Mouse (Mus musculus) urinary bladder, postnatal 25 days (tissue): Measurements from ENCODE around the gene Aicda.
"Not testable (repeated sequence)": the region's sequence is repeated elsewhere in the genome, so short reads cannot be mapped to it uniquely, and the experiment has no call there.

ENCODE experiments used
- DNase-seq: peaks from one replicate; pipeline ENCODE4 v3.0.0; 2022; ENCODE audit warnings: low spot score

Aicda gene

DNA sequence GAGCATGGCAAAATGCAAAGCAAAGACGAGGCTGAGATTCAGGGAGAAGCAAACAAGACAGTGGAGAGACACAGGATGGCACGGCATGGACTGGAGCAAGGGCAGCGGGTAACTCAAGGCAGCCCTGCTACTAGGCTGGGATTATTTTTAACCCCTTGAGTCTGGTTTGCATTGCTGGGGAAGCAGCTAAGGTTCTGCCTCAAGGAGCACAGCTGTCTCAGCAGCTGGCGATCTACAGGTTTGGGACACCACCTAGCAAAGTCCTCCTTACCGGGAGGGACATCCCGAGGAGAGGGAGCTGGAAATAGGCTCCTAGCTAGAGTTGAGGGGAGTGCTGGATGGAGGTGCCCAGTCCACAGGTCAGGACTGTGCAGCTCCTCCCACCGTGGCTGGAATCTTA is 1.7 kb downstream of the Aicda start:
- DNase-seq, result no peak

DNA sequence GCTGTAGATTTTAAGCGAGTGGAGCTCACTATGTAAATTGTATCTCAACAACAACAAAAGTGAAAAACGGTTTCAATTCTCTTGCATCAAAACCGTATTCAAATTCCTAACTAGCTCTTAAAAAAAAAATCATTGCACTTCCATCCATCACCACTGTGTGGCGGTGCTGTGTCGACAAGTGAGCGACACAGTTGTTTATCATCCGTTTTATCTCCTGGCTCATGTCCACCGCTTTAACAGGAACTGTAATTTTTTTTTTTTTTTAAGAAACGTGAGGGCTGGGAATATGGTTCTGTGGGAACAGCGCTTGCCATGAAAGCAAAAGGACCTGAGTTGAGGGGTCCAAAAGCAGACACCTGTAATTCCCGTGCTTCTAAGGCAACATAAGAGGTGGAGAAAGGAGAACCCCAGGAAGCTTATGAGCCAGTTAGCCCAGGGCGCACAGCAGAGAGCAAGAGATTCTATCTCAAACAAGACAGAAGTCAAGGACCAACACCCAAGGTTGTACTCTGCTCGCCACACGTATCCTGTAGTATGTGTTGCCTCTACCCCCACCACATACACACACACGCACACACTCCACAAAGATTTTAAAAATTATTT is 3.5 kb downstream of the Aicda start:
- DNase-seq, result peak; percentile 67

DNA sequence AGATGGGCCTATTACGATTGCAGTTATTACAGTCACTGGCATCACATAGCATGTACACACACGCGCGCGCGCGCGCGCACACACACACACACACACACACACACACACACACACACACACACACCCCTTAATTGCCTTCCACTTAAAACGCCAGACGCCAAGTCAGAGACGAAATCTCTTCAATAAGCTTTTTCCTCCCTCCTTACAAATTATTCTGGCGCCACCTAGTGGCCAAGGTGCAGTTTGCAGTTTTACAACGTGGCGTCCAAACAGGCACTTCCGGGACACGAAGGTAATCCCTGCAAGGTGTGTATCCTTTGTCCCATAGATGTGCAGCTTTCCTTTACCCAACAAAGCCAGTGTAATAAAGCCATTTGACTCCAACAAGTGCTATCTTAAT is 6.8 kb downstream of the Aicda start:
- DNase-seq, result peak; percentile 77

DNA sequence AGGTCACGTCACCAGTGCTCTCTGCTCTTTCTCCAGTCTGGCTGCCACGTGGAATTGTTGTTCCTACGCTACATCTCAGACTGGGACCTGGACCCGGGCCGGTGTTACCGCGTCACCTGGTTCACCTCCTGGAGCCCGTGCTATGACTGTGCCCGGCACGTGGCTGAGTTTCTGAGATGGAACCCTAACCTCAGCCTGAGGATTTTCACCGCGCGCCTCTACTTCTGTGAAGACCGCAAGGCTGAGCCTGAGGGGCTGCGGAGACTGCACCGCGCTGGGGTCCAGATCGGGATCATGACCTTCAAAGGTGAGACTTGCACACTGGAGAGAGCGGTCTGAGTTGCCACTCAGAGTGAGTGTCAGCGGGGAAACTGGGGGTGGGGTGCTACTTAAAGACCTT is 7.4 kb downstream of the Aicda start:
- DNase-seq, result no peak

DNA sequence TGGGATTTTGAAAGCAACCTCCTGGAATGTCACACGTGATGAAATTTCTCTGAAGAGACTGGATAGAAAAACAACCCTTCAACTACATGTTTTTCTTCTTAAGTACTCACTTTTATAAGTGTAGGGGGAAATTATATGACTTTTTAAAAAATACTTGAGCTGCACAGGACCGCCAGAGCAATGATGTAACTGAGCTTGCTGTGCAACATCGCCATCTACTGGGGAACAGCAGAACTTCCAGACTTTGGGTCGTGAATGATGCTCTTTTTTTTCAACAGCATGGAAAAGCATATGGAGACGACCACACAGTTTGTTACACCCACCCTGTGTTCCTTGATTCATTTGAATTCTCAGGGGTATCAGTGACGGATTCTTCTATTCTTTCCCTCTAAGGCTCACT is 8.9 kb downstream of the Aicda start:
- DNase-seq, result peak; percentile 47

DNA sequence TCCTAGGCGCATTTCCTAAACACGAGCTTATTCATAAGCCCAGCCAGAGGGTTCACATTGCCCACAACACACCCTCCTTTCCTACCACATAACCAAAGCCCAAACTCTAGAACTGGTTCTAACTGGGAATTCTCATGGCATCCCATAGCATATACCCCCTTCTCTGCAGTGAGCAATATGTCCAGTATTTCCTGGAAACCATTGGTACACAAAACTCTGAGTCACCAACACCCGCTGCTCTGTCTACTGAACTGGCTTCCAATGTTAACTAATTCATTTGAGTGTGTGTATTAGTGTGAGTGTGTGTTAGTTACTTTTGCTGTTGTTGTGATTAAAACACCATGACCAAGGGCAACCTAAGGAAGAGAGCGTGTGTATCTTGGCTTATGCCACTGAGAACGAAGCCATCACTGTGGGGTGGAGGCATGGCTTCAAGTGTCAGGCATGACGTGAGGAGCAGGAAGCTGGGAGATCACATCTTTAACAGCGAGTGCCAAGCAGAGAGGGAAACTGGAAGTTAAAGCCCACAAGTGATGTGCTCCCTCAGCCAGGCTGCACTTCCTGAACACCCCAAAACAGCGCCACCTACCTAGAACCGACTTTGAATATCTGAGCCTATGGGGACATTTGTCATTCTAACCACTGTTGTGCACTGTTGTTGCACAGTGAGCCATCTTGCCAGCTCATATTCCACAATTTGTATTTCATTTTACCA is 11.6 kb downstream of the Aicda start:
- no peak for DNase-seq

DNA sequence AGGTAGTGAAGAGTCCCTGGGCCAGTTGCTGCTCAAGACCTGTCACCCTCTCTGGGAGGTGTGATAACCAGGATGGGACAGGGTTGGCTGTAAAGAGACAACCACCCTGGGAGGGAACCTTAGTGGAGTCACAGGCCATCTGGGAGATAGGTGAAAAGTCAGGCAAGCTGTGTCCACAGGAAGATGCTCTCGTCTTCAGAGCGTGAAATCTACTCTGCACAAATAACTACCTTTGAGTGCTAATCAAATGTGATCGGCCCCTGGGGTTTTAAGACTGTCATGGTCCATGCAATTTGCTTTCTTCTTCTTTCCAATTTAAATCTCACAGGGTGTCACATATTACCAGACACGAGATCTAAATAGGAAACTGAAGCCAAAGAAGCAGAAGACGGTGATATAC is 15.5 kb downstream of the Aicda start:
- no peak for DNase-seq

DNA sequence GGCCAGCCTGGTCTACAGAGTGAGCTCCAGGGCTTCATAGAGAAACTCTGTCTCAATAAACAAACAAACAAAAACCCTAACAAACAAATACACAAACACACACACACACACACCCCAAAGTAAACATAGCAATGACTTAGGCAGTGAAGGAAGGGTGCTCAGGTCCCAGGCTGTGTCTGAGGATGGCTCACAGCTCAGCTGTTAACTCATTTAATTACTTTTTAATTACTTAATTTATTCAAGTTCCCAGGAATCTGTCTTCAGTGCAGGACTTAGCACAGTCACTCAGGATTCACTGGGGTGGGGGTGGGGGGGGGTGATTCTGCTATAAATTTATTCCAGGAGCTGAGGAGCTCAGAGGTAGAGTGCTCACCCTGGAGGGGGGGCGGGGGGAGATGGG is 16.2 kb downstream of the Aicda start:
- no peak for DNase-seq

DNA sequence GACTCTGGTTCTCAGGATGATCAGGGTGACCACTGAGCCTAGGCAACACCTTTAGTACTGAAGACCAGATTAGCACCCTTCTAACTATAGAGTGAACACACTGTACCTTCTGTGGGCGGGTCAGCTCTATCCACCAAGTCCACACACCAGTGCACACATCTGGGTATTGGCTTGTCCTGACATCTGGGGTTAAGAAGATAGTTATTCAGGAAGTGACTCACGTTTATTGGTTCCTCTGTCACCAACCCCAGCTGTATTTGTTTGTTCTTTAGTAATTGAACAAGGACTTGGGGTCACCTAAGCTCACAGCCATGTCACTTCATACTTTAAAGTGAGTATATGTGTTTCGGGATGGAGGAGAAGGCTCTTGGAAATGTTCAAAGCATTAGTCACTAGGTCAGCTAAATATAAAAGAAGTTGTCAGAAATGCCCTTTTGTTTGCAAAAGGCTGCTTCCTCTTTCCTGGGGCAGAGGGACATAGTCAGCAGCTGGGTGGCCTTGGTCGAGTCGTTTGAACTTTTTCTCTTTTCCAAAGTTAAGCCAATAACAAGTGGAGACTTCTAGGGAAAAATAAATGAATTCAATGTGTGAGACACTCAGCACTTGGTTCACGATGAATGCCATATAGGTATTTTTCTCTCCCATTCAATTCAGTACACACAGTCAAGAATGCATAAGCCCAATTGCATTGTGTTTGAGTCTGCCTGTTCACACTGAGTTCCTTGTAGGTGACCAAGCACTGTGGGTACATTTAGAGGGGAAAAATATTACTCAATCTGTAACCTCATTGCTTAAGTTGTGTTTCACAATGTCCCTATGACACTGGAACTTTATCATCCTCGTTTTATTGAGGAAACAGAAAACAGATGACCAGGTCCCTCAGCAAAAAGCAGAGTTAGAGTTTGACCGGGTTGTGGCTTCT is 17.4 kb downstream of the Aicda start:
- DNase-seq, result no peak

DNA sequence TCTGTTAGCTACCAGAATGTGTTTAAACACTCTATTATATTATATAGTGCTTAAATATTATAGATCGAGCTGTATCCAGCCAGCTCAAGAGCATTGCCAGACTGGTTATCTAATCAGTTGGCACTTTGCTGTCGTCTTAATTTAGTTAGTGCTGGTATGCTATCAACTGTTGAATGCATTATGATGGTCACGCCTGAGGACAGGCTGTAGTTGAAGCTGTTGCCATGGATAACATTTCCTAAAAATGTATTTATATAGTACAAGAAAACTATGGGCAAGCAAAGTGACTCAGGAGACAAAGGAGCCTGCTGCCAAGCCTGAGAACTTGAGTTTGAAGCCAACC is 18.0 kb downstream of the Aicda start:
- no peak for DNase-seq

DNA sequence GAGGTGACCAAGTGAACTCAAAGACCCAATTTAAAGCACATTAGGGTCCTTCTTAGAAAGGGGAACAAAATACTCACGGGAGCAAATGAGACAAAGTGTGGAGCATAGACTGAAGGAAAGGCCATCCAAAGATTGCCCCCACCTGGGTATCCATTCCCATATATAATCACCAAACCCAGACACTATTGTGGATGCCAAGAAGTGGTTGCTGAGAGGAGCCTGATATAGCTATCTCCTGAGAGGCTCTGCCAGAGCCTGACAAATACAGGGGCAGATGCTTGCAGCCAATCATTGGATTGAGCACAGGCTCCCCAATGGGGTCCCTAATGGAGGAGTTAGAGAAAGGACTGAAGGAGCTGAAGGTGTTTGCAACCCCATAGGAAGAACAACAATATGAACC is 21.4 kb downstream of the Aicda start:
- DNase-seq, result not testable (repeated sequence)

DNA sequence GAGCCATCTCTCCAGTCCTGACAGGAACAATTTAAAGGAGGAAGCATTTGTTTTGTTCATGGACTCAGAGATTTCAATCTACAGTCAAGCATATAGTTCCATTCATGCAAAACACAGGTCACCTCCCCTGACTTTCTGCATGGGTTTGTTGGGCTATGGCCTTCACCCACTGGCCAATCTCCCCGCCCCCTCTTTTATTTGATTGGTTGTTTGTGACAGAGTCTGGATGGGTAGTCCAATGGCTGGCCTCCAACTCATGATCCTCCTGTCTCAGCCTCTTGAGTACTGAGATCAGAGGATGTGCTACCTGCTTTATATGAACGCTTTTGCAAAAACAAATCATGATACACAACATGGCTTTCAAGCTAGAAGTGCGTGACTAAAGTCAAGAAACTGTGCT is 23.4 kb downstream of the Aicda start:
- DNase-seq, result no peak

DNA sequence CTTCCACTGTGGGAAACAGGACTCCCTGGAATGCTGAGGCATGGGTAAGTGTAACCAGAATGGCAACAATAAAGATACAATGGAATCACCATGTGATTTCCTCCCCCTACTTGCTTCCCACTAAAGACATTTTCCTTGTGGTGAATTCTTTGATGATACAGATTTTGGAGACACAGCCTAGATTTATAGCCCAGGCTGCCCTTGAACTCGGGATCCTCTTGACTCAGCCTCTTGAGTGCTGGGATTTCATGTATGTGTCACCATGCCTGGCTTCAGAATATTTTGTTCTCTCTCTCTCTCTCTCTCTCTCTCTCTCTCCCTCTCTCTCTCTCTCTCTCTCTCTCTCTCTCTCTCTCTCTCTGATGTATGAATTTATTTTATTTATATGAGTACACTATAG is 25.5 kb downstream of the Aicda start:
- no peak for DNase-seq

DNA sequence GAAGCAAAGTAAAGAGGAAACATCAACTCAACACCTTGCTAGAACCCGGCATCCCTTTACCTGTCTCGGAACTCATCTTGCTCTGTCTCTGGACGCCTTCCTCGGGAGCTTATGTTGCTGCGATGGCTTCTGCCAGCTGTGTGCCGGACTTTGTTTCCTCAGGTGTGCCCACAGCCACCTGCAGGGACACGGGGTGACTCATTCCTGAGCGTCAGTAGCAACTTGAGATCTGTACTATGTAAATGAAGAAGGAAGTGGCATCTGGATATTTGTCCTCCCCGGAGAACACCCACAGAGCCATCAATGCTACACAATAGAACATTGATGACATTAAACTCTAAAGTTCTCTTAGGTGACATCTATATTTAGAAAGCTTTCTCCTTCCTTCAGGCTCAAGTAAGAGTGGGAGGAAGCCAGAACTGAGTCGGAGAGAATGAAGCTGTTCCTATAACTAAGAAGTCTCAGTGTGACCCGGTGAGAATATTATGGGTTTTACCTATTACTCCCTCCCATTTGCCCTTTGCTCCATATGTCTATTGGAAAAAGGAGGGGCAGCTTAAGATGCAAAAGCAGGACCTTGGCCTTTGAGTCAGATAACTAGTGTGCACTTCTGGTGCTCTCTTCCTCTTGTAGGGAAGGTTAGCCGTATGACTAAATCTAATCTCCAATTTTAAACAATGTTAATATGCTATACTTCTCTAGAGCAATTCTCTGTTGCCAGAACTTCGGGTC is 37.6 kb downstream of the Aicda start:
- DNase-seq, result no peak

DNA sequence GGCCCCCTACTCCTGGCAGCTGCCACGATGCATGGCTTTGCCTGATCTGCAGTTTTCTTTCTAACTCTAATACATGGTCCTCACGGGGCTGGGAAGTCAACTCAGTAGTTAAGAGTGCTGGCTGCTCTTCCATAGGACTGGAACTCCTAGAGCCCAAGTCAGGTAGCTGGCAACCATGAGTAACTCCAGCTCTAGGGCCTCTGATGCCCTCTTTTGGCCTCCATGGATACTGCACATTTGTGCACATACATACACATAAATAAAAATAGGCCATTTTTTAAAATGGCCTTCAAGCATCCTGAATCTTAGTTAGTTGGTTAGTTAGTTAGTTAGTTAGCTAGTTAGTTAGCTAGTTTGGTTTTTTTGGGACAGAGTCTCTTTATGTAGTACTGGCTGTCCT is 39.3 kb downstream of the Aicda start:
- DNase-seq, result no peak

DNA sequence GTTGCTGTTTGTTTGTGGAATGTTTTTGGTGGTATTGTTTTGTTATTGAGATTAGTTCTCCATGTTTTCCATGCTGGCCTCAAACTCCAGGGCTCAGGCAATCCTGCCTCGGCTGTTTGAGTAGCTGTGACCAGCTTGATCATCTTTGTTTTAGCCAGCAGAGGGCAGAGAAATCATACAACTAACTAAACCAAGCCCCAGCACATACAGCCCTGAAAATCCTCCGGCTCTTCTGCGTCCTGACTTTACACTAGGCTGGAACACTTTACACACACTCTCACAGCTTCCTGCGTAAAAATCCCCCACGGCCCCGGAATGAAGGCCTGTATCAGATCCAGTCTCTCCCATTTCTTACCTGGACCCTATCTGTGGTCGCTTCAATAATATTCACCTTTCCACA is 42.0 kb downstream of the Aicda start:
- DNase-seq, result no peak

DNA sequence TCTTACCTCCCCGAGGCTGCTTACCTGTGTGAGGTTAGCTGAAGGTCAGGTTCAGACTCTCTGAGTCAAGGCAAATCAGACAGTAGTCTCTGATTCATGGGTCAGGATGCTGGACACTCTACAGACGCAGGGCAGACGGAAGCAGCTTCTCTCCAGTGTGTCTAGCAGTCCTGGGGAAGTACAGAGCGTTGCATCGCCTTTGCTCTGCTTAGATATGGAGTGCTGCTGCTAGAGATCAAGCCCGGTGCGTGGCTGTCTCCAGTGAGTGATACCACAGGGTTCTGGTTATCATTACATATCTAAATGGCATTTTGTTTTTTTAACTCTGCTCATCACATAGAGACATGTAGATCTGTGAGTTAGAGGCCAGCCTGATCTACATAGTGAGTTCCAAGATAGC is 43.0 kb downstream of the Aicda start:
- DNase-seq, result no peak

DNA sequence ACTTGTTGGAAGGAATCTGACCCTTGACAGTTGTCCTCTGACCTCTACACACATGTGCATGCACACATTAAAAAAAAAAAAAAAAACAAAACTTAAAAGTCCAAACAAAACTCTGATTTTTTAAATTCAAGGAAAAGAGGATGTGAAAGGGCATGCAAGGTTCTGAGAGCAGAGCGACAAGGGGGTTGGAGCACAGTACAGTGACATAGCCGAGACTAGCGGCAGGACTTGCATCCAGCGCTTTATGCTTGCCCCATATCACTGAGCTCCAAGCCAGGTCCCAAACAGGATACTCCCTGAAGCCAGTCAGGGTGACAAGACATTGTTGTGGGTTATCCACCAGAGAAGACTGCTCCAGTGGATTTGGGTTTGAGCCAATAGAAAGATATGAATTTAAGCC is 44.4 kb downstream of the Aicda start:
- no peak for DNase-seq

DNA sequence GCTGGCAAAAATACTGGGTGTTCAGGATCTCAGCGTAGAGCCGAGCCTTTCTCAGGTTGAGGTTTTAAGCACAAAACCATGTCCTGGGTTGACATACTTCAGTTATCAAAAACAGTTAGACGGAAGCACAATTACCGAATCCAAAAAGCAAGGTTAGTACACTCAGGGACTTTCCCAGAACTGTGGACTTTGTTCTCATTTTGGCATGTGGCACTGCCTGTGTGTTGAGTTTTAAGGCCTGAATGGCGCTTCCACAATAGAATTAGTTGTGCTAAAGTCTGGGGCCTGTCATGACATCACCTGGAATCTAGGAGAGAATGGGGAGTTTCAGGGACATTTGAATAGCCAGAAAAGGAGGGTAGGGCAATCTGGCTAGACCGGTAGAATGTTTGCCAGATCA is 44.8 kb downstream of the Aicda start:
- DNase-seq, result no peak

DNA sequence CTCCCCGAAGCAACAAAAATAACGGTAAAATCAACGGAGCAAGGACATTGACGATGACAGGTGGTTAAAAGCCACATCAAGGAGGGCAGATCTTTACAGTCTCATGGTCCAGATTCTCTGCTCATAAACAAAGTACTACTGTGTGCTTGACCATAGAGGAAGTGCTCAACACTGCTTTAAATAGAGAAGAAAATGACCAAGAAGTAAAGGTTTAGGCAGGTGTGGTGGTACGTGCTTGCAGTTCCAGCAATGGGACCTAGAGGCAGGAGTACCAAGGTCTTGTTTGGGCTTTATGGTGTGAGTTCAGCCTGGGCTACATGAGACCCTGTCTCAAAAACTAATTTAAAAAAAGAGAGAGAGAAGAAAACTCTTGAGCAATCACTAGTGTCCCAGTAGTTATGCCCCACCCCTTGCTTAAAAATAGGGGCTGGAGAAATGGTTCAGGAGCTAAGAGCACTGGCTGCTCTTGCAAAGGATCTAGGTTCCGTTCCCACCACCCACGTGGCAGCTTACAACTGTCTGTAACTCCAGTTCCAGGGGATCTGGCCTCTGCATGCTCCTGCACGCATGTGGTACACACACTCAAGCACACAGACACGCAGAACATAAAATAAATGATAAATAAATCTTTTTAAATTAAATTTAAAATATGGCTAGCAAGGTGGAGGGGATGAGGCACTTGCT is 45.6 kb downstream of the Aicda start:
- DNase-seq, result no peak

DNA sequence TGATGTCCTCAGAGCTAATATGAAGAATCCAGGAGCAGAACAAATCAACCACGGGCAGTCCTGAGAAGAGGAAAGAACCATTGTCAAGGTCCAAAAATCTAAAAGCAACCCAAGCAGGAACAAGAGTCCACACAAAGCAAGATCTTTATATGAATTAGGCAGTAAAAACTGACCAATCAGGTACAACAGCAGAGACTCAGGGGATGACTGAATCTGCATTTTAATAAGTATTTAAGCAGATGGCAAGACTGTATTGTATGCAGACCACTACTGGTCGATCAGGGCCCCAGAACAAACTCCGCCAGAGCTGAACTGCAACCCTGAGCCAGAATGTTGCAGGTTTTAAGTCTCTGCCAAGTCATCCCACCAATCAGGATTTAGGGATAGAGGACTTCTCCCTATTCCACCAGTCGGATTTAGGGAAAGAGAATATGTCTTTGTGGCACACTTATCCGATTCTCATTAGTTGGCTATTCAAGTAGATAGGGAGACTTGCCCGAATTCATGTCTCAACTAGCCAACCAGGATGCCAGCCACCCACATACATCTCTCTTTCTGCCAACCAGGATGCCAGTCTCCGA is 46.6 kb downstream of the Aicda start:
- no peak for DNase-seq

DNA sequence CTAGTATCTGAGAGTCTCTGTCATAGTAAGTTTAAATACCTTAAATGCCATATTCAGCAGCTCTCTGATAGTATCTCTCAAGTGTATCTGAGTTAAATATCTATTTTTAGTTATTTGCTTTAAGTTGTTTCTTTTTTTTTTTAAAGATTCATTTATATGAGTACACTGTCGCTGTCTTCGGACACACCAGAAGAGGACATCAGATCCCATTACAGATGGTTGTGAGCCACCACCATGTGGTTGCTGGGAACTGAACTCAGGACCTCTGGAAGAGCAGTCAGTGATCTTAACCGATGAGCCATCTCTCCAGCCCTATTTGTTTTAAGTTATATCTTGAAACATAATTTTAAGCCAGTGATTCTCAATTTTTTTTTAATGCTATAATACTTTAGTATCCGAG is 47.4 kb downstream of the Aicda start:
- no peak for DNase-seq
